Comparison of ENCODE assay signal across 21 mouse cellular contexts in genomic region chr17:27671720-27672119, GRCm38 (mm10). TPM values are rescaled to one million over a fixed set of nuclear protein-coding genes. Genes with fewer than 3 reads are reported as not detected.
"Had no signal": no experiment of that assay in that cellular context is flagged by ENCODE, and none has a peak within 500 bp of the region (broad histone marks: within the 10 kb centered on the region; RNA-seq: fewer than 3 reads in every experiment).

No protein-coding gene starts in this region.

- H3K9me3 ChIP-seq: limb, embryonic 10.5 days; liver, embryonic 15.5 days; lung, embryonic 15.5 days; midbrain, embryonic 12.5 days; neural tube, embryonic 12.5 days had no signal

- H3K4me3 ChIP-seq: limb, embryonic 10.5 days; liver, embryonic 15.5 days; lung, embryonic 15.5 days; megakaryocyte, embryonic 14.5 days; midbrain, embryonic 12.5 days; neural tube, embryonic 12.5 days had no signal

- H3K4me2 ChIP-seq: liver, embryonic 11.5 days; liver, embryonic 15.5 days; lung, embryonic 15.5 days; midbrain, embryonic 12.5 days; neural tube, embryonic 12.5 days had no signal

- H3K27ac ChIP-seq: limb, embryonic 10.5 days; liver, embryonic 15.5 days; lung, embryonic 15.5 days; macrophage; midbrain, embryonic 12.5 days; neural tube, embryonic 12.5 days had no signal

- H3K9ac ChIP-seq: liver, embryonic 15.5 days; lung, embryonic 15.5 days; midbrain, embryonic 12.5 days; neural tube, embryonic 12.5 days had no signal

- DNase-seq: kidney, adult 2 months; kidney, postnatal 25 days; lung, postnatal 14 days; retina, postnatal 1 day; right cerebral cortex, postnatal 4 days; spleen, adult 18-20 months; thymus, postnatal 4 days had no signal

- H3K36me3 ChIP-seq: limb, embryonic 10.5 days; liver, embryonic 15.5 days; lung, embryonic 15.5 days; midbrain, embryonic 12.5 days; neural tube, embryonic 12.5 days had no signal

- H3K4me1 ChIP-seq: liver, embryonic 15.5 days; lung, embryonic 15.5 days; neural tube, embryonic 12.5 days had no signal

- H3K27me3 ChIP-seq: liver, embryonic 15.5 days; lung, embryonic 15.5 days; midbrain, embryonic 12.5 days; neural tube, embryonic 12.5 days had no signal

RNA-seq across cellular contexts. Expression of gene Pacsin1, which starts 16.4 kb away (rescaled TPM):
- total RNA-seq: monocyte, adult 5-6 weeks had no signal

RNA-seq across cellular contexts. Expression of gene RPS10-NUDT3, which starts 36.7 kb away (rescaled TPM):
- total RNA-seq: left cerebral cortex, postnatal 10 days; monocyte, adult 5-6 weeks had no signal
- polyA plus RNA-seq: kidney, adult 2 months; kidney, embryonic 16.5 days; limb, embryonic 10.5 days; liver, embryonic 11.5 days; liver, embryonic 15.5 days; lung, embryonic 15.5 days; macrophage; midbrain, embryonic 12.5 days; neural tube, embryonic 12.5 days; stomach, embryonic 14.5 days had no signal

RNA-seq across cellular contexts. Expression of gene Spdef, which starts 57.0 kb away (rescaled TPM):
- total RNA-seq: layer of hippocampus, adult 18-20 months; monocyte, adult 5-6 weeks; neutrophil, adult 5-6 weeks had no signal
- polyA plus RNA-seq: liver, embryonic 11.5 days; liver, embryonic 15.5 days; macrophage had no signal
